Mouse (Mus musculus) thymus, postnatal 10 days (tissue): ENCODE measurements around the gene Mrgprb2.

Experiments used
- DNase-seq, 2 experiments: peaks; one replicate each; pipeline ENCODE4 v3.0.0; 2021; ENCODE audit warnings: low spot score in 2 of 2

Gene Mrgprb2

GRCm38 (mm10) chr7:48557986-48558385, at the start of gene Mrgprb2:
Gene Mrgprb2 (minus strand): TSS chr7:48558086.
- DNase-seq: no peak
